Mouse (Mus musculus): ENCODE data around the gene Chd6.

The Chd6 gene

DNA sequence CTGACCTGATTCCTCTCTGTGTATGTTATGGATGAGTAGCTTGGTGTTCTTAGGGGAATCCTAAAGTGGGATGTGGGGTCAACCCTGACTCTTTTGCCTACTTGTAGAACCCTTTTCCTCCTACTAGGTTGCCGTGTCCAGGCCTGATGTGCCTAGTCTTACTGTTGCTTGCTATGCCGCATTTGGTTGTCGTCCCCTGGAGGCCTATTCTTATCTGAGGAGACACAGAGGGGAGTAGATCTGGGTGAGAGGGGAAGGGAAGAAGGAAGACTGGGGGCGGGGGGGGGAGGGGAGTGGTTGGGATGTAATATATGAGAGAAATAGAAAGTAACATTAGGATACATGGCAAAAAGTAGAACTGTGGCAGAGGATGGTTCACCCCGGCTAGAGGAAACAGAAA, 33.3 kb downstream of the Chd6 start:
- DNase-seq (ENCODE audit: low read depth, low spot score) = no peak

DNA sequence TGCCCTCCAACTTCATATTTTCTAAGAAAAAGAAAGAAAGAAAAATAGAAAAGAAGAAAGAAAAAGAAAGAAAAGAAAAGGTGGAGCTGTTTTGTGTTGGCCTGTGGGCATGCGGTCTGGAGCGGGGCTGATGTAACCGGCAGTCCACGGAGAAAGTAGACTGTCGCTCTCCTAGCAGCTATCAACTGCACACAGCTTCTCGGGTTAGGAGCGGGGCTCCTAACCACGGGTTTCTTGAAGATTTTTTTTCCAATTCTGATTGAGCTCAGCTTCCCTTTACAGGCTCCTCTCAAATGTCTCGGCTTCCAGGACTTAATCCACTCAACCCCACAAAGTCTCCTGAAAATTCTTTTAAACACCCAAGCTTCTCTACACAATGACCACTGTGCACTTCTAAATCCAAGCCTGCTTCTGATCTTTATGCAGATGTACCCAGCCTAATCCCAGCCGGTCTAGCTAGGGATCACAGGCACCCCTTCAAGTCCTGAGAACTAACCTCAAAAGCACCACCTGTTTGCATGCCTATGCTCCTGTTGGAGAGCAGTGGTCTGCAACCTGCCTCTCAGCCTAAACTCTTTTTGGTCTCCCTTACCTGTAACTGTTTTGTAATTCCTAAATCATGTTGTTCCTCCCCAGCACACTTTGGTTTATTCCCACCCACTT, 42.6 kb downstream of the Chd6 start:
- peak; percentile 11 for DNase-seq (ENCODE audit: low read depth, low spot score)

DNA sequence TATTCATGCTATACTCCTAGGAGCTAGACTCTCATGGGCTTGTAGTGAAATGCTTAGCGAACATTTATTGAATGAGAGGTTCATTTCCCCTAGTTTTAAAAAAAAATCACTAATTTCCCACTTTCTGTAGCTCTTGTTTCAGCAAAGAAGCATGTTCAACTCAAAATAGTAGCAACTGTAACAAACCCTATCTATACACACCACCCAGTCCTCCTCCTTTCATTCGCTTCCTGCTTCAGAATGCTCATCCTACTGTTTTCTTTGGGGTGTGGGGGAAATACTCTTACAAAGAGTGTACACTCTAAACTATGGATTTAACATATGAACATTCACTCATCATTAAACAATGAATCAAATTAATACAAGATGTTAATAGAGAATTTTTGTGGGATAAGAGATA, 43.3 kb downstream of the Chd6 start:
- DNase-seq (ENCODE audit: low read depth, low spot score) = no peak

DNA sequence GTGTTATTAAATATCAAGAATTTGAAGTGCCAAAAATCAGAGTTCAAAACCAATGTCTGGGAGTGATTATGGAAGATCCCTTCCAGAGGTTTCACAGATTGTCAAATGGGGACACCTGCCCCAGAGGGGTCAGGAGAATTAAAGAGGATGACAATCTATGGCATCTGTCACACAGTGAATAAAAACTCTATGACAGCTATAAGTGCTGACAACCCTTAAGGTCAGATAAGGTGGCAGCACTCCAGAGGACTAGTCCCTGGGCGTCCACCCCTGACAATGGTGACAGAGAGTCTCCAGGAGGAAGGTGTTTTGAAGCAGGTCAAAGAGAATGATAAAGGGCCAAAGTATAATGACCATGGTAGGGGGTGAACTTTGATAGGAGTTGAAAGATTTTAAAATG, 44.0 kb downstream of the Chd6 start:
- DNase-seq (ENCODE audit: low read depth, low spot score) = no peak

- no peak for DNase-seq (ENCODE audit: low read depth, low spot score)
Measured at GRCm38 (mm10) chr2:161058841-161059240, 50.0 kb downstream of the Chd6 start.

- no peak for DNase-seq (ENCODE audit: low read depth, low spot score)
Measured at GRCm38 (mm10) chr2:161053765-161054164, 55.1 kb downstream of the Chd6 start.

DNA sequence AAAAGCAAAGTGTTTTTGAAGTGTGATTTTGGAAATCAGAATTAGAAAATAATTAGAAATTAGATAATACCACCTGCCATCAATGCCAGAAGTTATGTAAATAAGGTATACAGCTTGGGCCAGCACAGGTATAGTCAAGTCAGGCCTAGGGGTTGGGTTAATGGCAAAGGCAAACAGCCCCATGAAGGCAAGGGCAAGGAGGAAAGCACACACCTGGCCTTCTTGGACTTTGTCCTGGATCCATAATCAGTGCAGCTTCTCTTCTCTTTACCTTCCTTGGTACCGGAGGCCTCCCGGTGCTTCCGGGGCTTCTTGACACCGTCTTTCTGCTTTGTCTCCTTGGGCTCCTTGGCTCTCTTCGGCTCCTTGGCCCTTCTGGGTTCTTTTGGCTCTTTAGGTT, 56.7 kb downstream of the Chd6 start:
- no peak for DNase-seq (ENCODE audit: low read depth, low spot score)

- DNase-seq (ENCODE audit: low read depth, low spot score) = no peak
Measured at GRCm38 (mm10) chr2:161049426-161049825, 59.4 kb downstream of the Chd6 start.

- no peak for DNase-seq (ENCODE audit: low read depth, low spot score)
Measured at GRCm38 (mm10) chr2:161044492-161045201, 64.2 kb downstream of the Chd6 start.

DNA sequence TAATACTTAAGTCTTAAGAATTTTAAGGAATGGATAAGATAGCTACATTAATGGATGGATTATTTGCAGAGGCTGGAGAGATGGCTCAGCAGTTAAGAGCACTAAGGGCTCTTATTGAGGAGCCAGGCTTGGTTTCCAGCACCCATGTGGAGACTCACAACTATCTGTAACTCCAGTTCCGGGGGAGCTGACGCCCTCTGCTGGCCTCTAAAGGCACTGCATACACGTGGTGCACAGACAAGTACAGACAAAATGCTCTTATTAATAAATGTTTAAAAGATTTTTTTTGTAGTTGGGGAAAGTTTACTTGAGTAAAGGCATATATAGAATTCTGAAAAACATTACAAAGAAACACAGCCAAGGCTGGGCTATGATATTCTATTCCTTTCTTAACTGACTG, 66.0 kb downstream of the Chd6 start:
- DNase-seq (ENCODE audit: low read depth, low spot score) = peak; percentile 63

DNA sequence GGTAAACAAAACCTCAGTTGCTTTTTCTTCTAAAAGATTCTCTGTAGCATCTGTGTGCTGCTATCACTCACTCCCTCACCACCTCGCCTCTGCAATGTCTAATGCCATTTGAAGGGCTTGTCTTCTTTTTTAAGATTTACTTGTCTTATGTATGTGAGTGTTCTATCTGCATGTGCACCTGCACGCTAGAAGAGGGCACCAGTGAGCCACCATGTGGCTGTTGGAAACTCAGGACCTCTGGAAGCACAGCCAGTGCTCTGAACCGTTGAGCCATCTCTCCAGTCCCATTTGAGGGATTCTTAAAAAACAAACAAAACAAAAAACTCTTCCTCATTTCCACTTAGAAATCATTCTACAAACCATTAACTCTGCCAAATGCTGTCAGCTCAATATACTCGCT, 68.1 kb downstream of the Chd6 start:
- peak; percentile 4 for DNase-seq (ENCODE audit: low read depth, low spot score)

DNA sequence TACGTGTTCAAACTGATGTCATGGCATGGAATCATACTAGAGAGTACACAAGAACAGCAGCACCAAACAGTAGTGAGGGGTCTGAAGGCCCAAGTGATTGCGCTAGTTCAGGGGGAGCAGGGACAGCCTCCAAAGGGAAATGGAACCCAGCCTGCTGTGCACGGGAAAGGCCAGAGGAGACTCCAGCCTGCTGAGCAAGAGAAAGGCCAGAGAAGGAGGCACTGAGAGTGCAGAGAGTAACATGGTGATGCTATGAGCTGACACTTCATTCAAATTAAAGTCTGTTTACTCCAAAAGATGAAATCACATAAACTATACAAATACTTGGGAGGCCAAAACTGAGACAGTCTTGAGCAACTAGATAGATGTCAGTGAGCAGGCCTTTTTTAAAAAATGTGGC, 71.1 kb downstream of the Chd6 start:
- no peak for DNase-seq (ENCODE audit: low read depth, low spot score)

DNA sequence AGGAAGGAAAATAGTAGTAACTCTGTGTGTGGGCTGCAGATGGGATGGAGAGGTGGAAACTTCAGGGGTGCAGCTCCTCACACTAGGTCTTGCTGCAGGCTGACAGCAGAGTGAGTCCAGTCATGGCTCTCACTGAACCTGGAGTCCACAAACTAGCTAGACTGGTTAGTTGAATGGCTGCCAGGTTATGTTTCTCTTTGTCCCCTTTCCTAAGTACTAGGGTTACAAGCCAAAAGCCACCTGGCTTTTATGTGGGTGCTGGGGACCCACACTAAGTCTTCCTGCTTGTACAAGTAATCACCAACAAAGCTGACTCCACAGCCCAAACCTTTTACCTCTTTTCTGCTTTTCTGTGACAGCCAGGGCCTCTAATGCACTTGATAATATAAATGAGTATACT, 75.7 kb downstream of the Chd6 start:
- no peak for DNase-seq (ENCODE audit: low read depth, low spot score)

GRCm38 (mm10) chr2:161032394-161032793, 76.5 kb downstream of the Chd6 start:
- DNase-seq (ENCODE audit: low read depth, low spot score) = no peak

DNA sequence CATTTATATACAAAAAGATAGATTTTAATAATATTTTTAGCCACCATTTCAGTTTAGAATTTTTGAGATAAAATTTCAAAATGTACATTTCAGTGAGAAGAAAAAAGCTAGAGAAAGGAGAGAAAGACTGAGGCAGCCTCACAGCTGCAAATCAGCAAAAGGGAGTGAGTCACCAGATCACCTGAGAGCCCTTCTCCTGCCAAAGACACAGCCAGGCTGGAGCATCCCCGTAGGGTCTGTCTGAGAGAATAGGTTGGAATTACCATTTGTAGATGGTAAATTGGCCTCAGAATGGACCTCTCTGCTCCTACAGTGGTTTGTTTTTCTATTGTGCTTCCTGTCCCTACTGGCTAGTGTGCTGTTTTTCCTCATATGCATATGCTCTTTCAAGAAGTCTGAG, 84.3 kb downstream of the Chd6 start:
- DNase-seq (ENCODE audit: low read depth, low spot score) = no peak

GRCm38 (mm10) chr2:161017913-161018312, 91.0 kb downstream of the Chd6 start:
- no peak for DNase-seq (ENCODE audit: low read depth, low spot score)

DNA sequence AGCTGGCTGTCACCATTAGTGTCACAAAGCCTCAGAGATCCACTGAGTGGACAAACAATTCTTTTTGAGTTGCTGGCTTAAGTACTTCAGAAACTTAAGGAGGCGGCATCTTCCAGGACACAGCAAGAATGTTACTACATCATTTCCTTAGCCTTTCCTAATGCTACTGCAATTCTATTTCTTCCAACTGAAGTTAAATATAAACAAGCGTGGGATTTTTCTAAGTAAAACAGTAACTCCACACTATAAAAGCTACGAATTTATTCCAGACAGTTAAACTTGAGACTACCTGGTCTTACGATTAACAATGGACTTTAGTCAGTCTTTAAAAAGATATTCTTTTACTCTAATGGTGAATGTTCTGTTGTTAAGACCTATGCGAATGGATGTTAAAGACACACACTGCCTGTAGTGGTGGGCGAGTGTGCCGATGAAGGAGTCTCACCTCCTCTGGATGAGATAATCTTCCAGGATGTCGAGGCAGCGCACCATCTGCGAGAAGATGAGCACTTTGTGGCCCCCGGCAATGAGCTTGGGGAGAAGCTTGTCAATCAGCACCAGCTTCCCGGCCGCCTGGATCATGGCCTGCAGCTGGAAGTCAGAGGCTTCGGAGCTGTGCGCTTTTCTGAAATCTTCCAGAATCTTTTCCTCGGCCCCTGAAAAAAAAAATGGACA, 96.2 kb downstream of the Chd6 start:
- no peak for DNase-seq (ENCODE audit: low read depth, low spot score)

DNA sequence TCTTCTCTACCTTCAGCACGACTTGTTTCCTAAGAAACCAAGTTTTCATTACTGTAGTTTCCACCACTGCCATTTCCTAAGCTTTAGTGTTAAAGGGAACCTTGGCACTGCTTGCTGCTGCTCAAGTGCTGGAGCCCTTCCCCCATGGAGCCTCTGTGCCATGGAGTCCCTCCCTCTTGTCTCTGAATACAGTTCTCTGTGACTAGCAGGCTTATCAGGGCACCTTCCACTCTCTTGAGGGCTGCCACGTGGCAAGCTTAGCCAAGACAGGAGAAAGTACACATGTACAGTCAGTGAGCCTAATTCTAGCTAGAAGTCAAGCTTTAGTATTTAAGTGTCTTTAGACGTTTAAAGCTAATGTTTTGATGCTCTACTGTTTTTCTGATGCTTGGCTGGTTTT, 104.5 kb downstream of the Chd6 start:
- no peak for DNase-seq (ENCODE audit: low read depth, low spot score)

DNA sequence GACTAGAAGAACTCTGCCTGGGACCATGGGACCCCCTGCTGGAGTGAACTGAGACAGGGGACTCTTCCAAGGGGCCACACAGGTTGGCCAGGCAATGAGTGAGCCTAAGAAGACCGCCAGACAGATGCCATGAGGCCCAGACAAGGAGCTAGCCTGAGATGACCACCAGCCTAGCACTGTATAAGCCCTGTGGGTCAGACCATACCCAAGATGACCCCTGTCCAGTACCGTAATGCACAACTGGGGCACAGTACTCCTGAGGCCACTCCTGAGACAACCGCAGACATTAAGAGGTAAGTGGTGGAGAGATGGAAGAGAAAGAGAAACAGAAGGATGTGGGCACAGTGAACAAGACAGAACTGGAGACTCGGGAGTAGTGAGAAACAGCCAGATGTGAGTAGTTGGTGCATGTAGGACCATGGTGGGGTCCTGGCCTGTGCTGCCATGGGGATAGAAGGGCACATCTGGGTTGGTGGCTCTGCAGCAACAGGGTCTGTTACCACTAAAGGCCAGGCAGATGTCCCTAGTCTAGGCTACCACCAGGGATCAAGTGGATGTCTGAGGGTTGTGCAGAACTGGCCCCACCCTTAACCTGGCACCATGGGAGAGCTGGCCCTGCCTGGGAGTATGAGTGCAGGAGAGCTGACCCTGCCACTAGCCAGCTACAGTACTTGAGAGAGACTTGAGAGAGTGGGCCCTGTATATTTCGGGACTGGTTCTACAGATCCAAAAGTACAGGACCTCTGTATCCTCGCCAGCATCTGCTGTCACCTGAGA, 111.7 kb downstream of the Chd6 start:
- DNase-seq (ENCODE audit: low read depth, low spot score) = no peak

GRCm38 (mm10) chr2:160994181-160994580, 114.7 kb downstream of the Chd6 start:
- no peak for DNase-seq (ENCODE audit: low read depth, low spot score)

DNA sequence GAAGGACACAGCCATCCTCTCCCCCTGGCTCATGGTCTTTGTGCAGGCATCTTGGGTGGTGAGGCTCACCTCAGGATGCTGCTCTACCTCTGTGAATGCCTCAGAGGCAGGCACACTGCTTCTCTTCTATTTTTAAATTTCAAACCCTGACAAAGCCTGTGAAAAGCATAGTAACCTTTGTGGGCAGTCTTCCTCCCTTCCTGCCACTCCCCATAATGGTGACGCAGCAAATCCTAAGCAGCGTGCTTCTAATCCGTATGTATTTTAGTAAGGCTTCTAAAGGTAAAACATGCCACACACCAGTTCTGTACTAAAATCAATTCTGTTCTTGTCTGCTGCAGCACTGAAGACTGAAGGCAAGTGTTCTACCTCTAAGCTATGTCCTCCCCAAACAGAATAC, 116.4 kb downstream of the Chd6 start:
- no peak for DNase-seq (ENCODE audit: low read depth, low spot score)

DNA sequence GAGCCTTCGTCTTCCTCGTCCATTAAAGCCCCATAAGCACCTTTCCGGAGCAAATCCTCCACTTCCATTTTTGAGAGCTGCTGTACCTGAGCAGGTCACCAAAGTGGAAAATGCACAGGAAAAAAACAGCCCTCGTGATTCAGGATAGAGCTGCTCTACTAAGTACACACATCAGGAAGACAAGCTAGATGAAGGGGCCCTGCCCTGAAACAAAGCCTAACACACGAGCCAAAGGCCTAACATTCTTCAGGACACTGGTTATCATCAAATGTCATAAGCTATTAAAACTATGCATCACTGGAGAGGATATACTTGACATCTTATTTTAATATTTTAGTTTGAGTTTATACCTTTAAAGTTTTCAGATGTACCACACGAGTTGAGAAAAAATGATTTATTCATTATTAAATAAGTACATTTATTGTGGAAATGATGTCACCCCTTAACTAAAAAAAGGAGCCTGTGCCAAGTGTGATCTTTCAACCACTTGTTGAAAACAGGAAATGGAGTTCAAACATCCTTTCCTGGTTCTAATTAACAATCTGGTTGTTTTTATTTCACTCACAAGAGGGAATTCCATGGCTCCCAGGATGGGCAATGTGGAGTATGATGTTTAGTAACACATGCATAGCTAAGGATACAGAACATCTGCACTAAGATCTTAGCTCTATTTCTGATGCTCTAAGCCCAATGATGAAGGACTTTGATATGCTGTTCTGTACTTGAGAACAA, 118.4 kb downstream of the Chd6 start:
- DNase-seq (ENCODE audit: low read depth, low spot score) = no peak
